Mouse (Mus musculus): ENCODE results near the gene Ttc30a1. TPM values are rescaled to one million over a fixed set of nuclear protein-coding genes. Genes with fewer than 3 reads are reported as not detected.

The Ttc30a1 gene
- total and polyA plus RNA-seq, 3 experiments: 1.8 to 4.1 (median 3.4) TPM

GRCm38 (mm10) chr2:75930941-75931340 lies 50.8 kb downstream of the Ttc30a1 start:
- DNase-seq: no peak

GRCm38 (mm10) chr2:75929786-75930444 lies 51.9 kb downstream of the Ttc30a1 start:
- no peak for DNase-seq

GRCm38 (mm10) chr2:75929141-75929540 lies 52.6 kb downstream of the Ttc30a1 start:
- DNase-seq: no peak

Other genes starting within 250 kb of the Ttc30a1 start
- 10 to 100 TPM; 28.7 to 36.9 TPM for gene Agps, start 149.8 kb downstream of the Ttc30a1 start, total RNA-seq (2021)
- gene Agps, start 149.8 kb downstream of the Ttc30a1 start, polyA plus RNA-seq (2012; rRNA removed): 1.7 and 1.9 TPM in 2 replicates
- 10 to 100 TPM; 12.5 to 25.3 TPM for gene Ttc30b, start 43.4 kb downstream of the Ttc30a1 start, total RNA-seq (2021)
- gene Ttc30b, start 43.4 kb downstream of the Ttc30a1 start, polyA plus RNA-seq (2012; rRNA removed): 27.4 and 28.6 TPM in 2 replicates
- under 1 TPM; 0.23 to 0.62 TPM for gene Ttc30a2, start 3.8 kb downstream of the Ttc30a1 start, total RNA-seq (2021)
- 0.38 and 0.49 TPM in 2 replicates for gene Ttc30a2, start 3.8 kb downstream of the Ttc30a1 start, polyA plus RNA-seq (2012; rRNA removed)